Mouse (Mus musculus) kidney, embryonic 16.5 days (tissue): Measurements from ENCODE around the gene Arap1. TPM values are rescaled to one million over a fixed set of nuclear protein-coding genes. Genes with fewer than 3 reads are reported as not detected.
A peak's percentile ranks its signal among the peaks of the same experiment; 100 is the strongest.

Source experiments
- ATAC-seq: fragments of 200-750 bp; cut with Nextera tagmentation; 2 replicates; pipeline ENCODE4 v1.8.0; 2017; ENCODE audit warnings: moderate TSS enrichment; ENCODE audit not compliant: low FRiP score, low TSS enrichment
- H3K27ac ChIP-seq: fragments of 300-500 bp; sonication (generic); 2 replicates; pipeline ENCODE4 v1.5.1; 2014; ENCODE audit warnings: low read length
- H3K27me3 ChIP-seq: fragments of 300-500 bp; sonication (generic); 2 replicates; pipeline ENCODE4 v1.6.1; 2014; ENCODE audit warnings: low read length, control low read depth, mixed read lengths; ENCODE audit not compliant: insufficient read depth
- H3K36me3 ChIP-seq: fragments of 300-500 bp; sonication (generic); 2 replicates; pipeline ENCODE4 v1.6.1; 2014; ENCODE audit warnings: low read length, control low read depth, mixed read lengths; ENCODE audit not compliant: insufficient read depth
- H3K4me1 ChIP-seq: fragments of 300-500 bp; sonication (generic); 2 replicates; pipeline ENCODE4 v1.6.1; 2014; ENCODE audit warnings: low read length, control low read depth, mixed read lengths; ENCODE audit not compliant: insufficient read depth
- H3K4me2 ChIP-seq: fragments of 300-500 bp; sonication (generic); replicated peaks from 2 replicates; pipeline ENCODE4 v1.6.1; 2014; ENCODE audit warnings: low read depth, low read length
- H3K4me3 ChIP-seq: fragments of 300-500 bp; sonication (generic); 2 replicates; pipeline ENCODE4 v1.5.1; 2014; ENCODE audit warnings: mild to moderate bottlenecking, low read length
- H3K9ac ChIP-seq: fragments of 300-500 bp; sonication (generic); replicated peaks from 2 replicates; pipeline ENCODE4 v1.6.1; 2014; ENCODE audit warnings: low read length
- H3K9me3 ChIP-seq: fragments of 300-500 bp; sonication (generic); 2 replicates; pipeline ENCODE4 v1.6.1; 2016; ENCODE audit warnings: low read length, control low read depth
- WGBS: fragments of 180-500 bp; shearing (Covaris S2); extraction: QIAGEN DNeasy Blood & Tissue Kit; methylation state at CpG from one replicate; pipeline ENCODE4 v1.1.7; 2014; 5-methylcytosine and 5-hydroxymethylcytosine counted together
- polyA plus RNA-seq: library from polyadenylated mRNA; unstranded; fragments of >200 nt; fragmentation: Nextera tagmentation; extraction: Ambion mirVana; gene quantifications from 2 replicates; pipeline ENCODE4 v1.2.1, GENCODE M21; 2015

Gene Arap1
- polyA plus RNA-seq, 1 experiment from 2014 or later = 106 TPM

DNA sequence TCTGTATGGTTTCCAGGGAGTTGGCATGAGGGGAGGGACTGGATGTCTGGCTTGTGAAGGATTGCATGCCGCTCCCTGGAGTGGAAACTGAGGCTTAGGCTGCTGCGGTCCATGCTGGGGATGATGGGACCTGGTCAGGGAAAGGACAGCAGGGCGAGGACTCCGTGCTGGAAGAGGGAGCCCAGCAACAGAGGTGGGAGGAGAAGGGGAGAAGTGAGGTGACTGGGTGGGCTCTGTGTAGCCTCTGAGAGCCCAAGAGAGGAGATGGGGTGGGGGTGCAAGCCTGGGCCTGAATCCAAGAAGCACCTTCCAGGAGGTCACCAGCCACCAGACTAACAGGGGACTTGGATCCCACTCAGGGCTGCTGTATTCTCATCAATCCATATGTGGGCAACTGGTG, 108.5 kb downstream of the Arap1 start:
- Histone ChIP-seq H3K9ac (no peak overlapping the region), H3K36me3 (no peaks in the 10 kb centered on the region), H3K27ac (0 out of 2 replicates have a peak overlapping the region, but pooled peaks have one; percentile 20), H3K27me3 (peaks cover 9% of the 10 kb centered on the region), H3K4me1 (peaks cover 18% of the 10 kb centered on the region), H3K4me2 (0 out of 2 replicates have a peak overlapping the region, but pooled peaks have one; percentile 2), H3K9me3 (no peaks in the 10 kb centered on the region), H3K4me3 (no peak overlapping the region)
- no peak for ATAC-seq
- WGBS = 68% methylated on average over 4 of the region's 4 CpGs

DNA sequence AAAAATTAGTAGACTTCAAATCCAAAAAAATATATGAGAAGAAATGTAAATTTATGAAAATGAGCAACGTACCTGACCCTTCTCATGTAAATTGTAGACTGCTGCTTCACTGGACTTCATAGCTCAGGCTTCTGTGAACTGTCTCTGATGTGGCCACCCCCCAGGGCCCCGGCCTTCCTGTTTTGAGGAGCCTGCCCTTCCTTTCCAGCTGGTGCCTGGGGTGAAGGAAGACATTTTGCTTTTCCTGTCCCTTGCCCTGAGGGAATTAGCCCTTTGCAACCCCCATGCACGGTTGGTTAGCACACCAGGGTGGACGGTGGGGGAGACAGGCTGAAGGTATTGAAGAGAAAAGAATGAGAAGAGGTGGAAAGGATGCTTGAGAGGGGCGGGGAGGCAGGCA, 108.9 kb downstream of the Arap1 start:
- Histone ChIP-seq H3K27ac (0 out of 2 replicates have a peak overlapping the region, but pooled peaks have one; percentile 20), H3K4me1 (peaks cover 18% of the 10 kb centered on the region), H3K4me2 (no peak overlapping the region; the same call in 1 of the 2 replicates), H3K27me3 (peaks cover 7% of the 10 kb centered on the region), H3K36me3 (no peaks in the 10 kb centered on the region), H3K4me3 (no peak overlapping the region), H3K9ac (no peak overlapping the region), H3K9me3 (no peaks in the 10 kb centered on the region)
- ATAC-seq = no peak
- WGBS = 40% methylated on average over 5 of the region's 5 CpGs

DNA sequence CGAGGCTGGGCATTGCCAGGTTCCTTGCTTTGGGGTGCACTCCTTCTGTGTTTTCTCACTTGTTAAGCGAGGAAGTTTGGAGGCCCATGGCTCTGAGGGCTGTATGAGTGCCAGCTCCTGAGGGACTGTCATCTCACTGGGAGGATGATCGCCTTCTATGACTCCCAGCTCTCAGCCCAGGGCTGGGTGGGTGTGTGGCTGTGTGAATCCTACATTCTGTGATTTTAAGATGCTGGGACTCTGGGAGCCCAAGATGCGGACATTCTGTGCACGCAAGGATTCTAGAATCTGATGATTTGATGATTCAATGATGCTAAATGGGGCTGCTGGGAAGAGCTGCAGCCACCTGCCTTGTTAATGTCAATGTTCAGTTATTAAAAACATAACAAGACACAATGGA, 109.4 kb downstream of the Arap1 start:
- H3K4me1 ChIP-seq = peaks cover 21% of the 10 kb centered on the region
- peaks cover 2% of the 10 kb centered on the region for H3K27me3 ChIP-seq
- ATAC-seq = no peak
- H3K36me3 ChIP-seq = no peaks in the 10 kb centered on the region
- H3K9me3 ChIP-seq = no peaks in the 10 kb centered on the region
- H3K4me2 ChIP-seq = no peak overlapping the region; the same call in 1 of the 2 replicates
- H3K27ac ChIP-seq = 0 out of 2 replicates have a peak overlapping the region, but pooled peaks have one; percentile 30
- H3K4me3 ChIP-seq = no peak overlapping the region
- no peak overlapping the region for H3K9ac ChIP-seq
- 70% methylated on average over 5 of the region's 5 CpGs for WGBS

DNA sequence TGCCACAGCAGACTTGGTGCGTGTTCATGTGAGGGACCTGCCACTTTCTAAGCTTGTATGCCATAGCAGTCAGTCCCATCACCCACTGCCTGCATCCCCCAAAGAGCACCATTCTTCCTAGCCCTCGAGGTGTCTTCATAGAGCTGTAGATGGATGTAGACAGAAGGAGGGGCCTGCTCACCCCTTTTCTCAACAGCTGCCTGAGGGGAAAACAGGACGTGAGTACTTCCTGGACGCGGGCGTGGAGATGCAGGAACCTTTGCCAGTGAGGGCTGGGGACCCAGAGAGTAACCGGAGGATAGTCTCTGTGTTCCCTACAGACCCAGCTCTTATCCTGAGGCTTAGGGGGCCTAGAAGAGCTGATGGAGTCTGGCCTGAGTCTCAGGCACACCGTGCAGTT, 109.9 kb downstream of the Arap1 start:
- no peak overlapping the region for H3K4me3 ChIP-seq
- peaks cover 27% of the 10 kb centered on the region for H3K4me1 ChIP-seq
- 67% methylated on average over 8 of the region's 8 CpGs for WGBS
- H3K27ac ChIP-seq = no peak overlapping the region
- no peaks in the 10 kb centered on the region for H3K9me3 ChIP-seq
- H3K36me3 ChIP-seq = no peaks in the 10 kb centered on the region
- no peak for ATAC-seq
- H3K9ac ChIP-seq = no peak overlapping the region
- H3K27me3 ChIP-seq = no peaks in the 10 kb centered on the region
- no peak overlapping the region for H3K4me2 ChIP-seq

DNA sequence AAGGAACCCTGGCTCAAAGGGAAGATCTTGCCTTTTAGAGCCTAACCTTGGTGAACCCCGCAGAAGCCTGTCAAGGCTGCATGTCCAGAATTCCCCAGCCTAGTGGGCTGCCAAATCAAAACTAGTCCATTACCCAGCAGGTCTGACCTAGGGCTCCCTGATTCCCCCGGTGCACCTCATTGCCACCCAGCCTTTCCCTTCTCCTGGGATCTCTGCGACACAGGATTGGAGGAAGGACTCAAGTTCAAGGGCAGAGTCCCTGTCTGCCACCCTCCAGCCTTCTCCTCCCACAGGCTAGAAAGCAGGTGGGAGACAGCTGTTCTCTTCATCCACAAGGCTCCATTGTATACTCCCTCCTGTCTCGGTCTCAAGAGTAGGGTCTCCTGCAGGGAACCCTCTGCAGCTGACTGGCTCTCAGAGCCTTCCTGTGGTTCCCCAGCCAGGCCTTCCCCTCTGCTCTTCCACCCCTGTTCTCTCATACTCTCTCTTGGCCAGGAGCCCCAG, 110.5 kb downstream of the Arap1 start:
- no peak for ATAC-seq
- H3K27ac ChIP-seq = peak overlapping the region; percentile 13; the same call in 1 of the 2 replicates
- H3K4me1 ChIP-seq = peaks cover 30% of the 10 kb centered on the region
- H3K9ac ChIP-seq = no peak overlapping the region
- H3K27me3 ChIP-seq = no peaks in the 10 kb centered on the region
- no peaks in the 10 kb centered on the region for H3K36me3 ChIP-seq
- 65% methylated on average over 4 of the region's 4 CpGs for WGBS
- no peak overlapping the region for H3K4me2 ChIP-seq
- no peak overlapping the region for H3K4me3 ChIP-seq
- no peaks in the 10 kb centered on the region for H3K9me3 ChIP-seq

DNA sequence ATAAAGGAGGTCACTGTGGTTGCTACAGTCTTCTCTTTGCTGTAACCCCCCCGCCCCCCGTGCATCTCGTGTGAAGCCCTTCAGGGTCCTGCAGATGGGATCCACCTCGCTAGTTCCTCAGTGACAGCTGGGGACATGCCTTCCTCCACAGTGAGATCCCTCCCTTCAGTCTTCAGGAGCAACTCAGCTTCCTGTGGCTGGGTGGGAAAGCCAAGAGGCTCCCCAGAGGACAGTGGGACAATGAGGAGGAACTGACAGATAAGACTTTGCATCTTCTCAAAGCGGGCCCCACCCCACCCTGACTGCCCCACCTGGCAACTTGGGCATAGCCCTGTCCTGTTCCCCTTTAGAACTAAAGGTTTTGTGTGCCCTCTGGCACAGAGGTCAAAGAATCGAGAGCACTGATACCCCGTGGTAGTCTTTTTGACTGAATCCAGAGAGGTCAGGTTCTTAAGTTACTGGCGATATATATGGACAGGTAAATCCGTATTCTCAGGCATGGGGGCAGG, 111.5 kb downstream of the Arap1 start:
- Histone ChIP-seq H3K4me3 (no peak overlapping the region), H3K4me1 (peaks cover 35% of the 10 kb centered on the region), H3K4me2 (no peak overlapping the region), H3K9ac (no peak overlapping the region), H3K9me3 (no peaks in the 10 kb centered on the region), H3K36me3 (no peaks in the 10 kb centered on the region), H3K27me3 (no peaks in the 10 kb centered on the region), H3K27ac (no peak overlapping the region)
- WGBS = 73% methylated on average over 9 of the region's 9 CpGs
- no peak for ATAC-seq

DNA sequence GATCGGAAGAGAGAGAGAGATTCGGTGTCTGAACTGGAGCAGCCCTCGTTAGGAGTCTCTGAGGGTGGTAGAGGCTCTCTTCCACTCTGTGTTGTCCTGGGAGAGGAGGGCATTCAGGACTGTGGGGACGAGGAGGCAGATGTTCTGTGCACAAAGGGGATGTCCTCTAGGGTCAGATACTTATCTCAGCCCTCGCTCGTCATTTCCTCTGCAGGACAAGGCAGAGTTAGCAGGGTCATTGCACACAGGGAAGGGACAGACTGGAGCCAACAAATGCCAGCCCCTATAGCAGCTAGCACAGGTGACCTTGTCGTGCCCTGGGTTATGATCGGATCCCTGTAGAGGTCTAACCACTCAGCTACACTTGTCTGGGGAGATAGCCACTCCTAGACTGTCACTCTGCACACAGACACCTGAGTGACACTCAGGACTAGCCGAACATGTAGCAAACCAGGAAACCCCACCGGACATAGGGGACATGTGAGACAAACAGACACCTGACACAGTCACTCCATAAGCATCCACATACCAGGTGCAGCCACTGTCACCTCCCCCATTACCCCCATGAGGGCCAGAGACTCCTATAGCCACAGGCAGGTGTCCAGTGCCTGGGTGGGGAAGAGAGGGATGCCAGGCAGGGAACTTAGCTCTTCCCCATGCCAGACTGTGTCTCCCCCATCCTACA, 112.2 kb downstream of the Arap1 start:
- no peak for ATAC-seq
- Histone ChIP-seq H3K4me1 (peaks cover 42% of the 10 kb centered on the region), H3K27me3 (no peaks in the 10 kb centered on the region)

DNA sequence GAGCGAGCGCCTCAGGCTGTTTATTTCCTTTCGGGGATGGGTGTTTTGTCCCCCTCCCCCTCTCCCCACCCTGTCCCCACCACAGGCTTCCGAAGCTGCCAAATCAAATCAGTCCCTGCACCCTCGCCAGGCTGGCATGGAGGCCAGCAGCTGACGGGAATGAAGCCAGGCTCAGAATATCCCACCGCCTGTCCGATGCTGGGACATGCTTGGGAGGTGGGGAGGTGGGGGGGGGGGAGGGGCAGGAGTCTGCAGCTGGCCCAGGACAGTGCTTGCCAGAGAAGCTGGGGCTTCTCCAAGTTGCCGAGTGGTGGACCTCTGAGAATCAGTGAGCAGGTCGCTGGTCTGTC, 112.7 kb downstream of the Arap1 start:
- ATAC-seq = no peak

More for the DNA sequence above, 112.2 kb downstream of the Arap1 start:
- H3K9ac ChIP-seq = no peak overlapping the region
- no peak overlapping the region for H3K4me3 ChIP-seq
- no peaks in the 10 kb centered on the region for H3K9me3 ChIP-seq
- no peak overlapping the region for H3K27ac ChIP-seq
- WGBS = 54% methylated on average over 10 of the region's 10 CpGs
- H3K4me2 ChIP-seq = no peak overlapping the region
- H3K36me3 ChIP-seq = no peaks in the 10 kb centered on the region

DNA sequence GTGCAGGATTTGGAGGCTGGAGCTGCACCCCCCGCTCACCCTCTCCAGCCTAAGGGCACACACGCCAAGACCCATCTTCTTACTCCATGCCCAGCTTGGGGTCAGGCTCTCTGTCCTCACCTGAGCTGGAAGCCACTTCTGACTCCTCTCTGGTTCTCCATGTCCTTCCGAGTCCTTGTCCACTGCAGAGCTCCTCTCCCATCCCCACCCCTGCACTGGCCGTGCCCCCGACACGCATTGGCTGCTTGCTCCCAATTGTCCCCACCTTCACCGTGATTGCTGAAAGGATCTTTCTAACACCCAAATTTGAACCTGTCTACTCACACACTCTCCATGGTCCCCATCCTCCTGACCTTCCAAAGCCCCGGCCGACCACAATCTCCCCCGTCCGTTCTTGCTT, 113.7 kb downstream of the Arap1 start:
- no peak for ATAC-seq
- H3K9me3 ChIP-seq = no peaks in the 10 kb centered on the region
- H3K4me1 ChIP-seq = peaks cover 54% of the 10 kb centered on the region
- H3K4me2 ChIP-seq = no peak overlapping the region
- WGBS = 63% methylated on average over 11 of the region's 11 CpGs
- H3K4me3 ChIP-seq = no peak overlapping the region
- no peaks in the 10 kb centered on the region for H3K27me3 ChIP-seq
- H3K9ac ChIP-seq = no peak overlapping the region
- H3K36me3 ChIP-seq = no peaks in the 10 kb centered on the region
- no peak overlapping the region for H3K27ac ChIP-seq

More for the DNA sequence above, 112.7 kb downstream of the Arap1 start:
- Histone ChIP-seq H3K9me3 (no peaks in the 10 kb centered on the region), H3K4me3 (no peak overlapping the region), H3K4me2 (no peak overlapping the region), H3K36me3 (no peaks in the 10 kb centered on the region), H3K9ac (no peak overlapping the region), H3K4me1 (peaks cover 47% of the 10 kb centered on the region), H3K27me3 (no peaks in the 10 kb centered on the region), H3K27ac (no peak overlapping the region)
- WGBS = 45% methylated on average over 10 of the region's 10 CpGs
